Mouse (Mus musculus): ENCODE measurements around the gene Snx22. TPM values are rescaled to one million over a fixed set of nuclear protein-coding genes. Genes with fewer than 3 reads are reported as not detected.
A peak's percentile ranks its signal among the peaks of the same experiment; 100 is the strongest.

Snx22 gene
- polyA plus RNA-seq, 1 experiment from 2014 or later, result 2.7 TPM

GRCm38 (mm10) chr9:66066791-66067190, 2.7 kb downstream of the Snx22 start:
- no peaks in the 10 kb centered on the region for H3K9me3 ChIP-seq (ENCODE audit: control insufficient read depth, low read length)
- H3K9ac ChIP-seq (ENCODE audit: low read length), result no peak overlapping the region
- H3K36me3 ChIP-seq (ENCODE audit: control insufficient read depth, insufficient read depth, low read length), result peaks cover 20% of the 10 kb centered on the region; the same call in 1 of the 2 replicates
- peaks cover 30% of the 10 kb centered on the region for H3K27me3 ChIP-seq (ENCODE audit: control insufficient read depth, insufficient read depth, low read length)
- DNase-seq (ENCODE audit: low spot score), result no peak
- ATAC-seq (replicated peaks; ENCODE audit: low FRiP score), result no peak
- H3K27ac ChIP-seq (ENCODE audit: low read depth, low read length), result no peak overlapping the region
- no peak overlapping the region for H3K4me2 ChIP-seq (ENCODE audit: low read depth, low read length, severe bottlenecking)
- H3K4me1 ChIP-seq (replicated peaks; ENCODE audit: control insufficient read depth, insufficient read depth, low read length), result peaks cover 5% of the 10 kb centered on the region; the same call in 1 of the 2 replicates
- 86% methylated on average over 3 of the region's 3 CpGs for WGBS
- H3K4me3 ChIP-seq (ENCODE audit: low read depth, low read length), result no peak overlapping the region

- no peak overlapping the region for H3K4me2 ChIP-seq (ENCODE audit: low read depth, low read length, severe bottlenecking)
- peaks cover 22% of the 10 kb centered on the region for H3K27me3 ChIP-seq (ENCODE audit: control insufficient read depth, insufficient read depth, low read length)
- 94% methylated on average over 11 of the region's 11 CpGs for WGBS
- no peak for ATAC-seq (replicated peaks; ENCODE audit: low FRiP score)
- H3K9ac ChIP-seq (ENCODE audit: low read length), result no peak overlapping the region
- H3K36me3 ChIP-seq (ENCODE audit: control insufficient read depth, insufficient read depth, low read length), result peaks cover 20% of the 10 kb centered on the region; the same call in 1 of the 2 replicates
- H3K9me3 ChIP-seq (ENCODE audit: control insufficient read depth, low read length), result no peaks in the 10 kb centered on the region
- H3K27ac ChIP-seq (ENCODE audit: low read depth, low read length), result no peak overlapping the region
- no peak overlapping the region for H3K4me3 ChIP-seq (ENCODE audit: low read depth, low read length)
- DNase-seq (ENCODE audit: low spot score), result no peak
- peaks cover 12% of the 10 kb centered on the region for H3K4me1 ChIP-seq (replicated peaks; ENCODE audit: control insufficient read depth, insufficient read depth, low read length)
These were observed 5.2 kb downstream of the Snx22 start for GRCm38 (mm10) chr9:66064316-66064715.

- no peak for ATAC-seq (replicated peaks; ENCODE audit: low FRiP score)
- Histone ChIP-seq H3K4me1 (replicated peaks; ENCODE audit: control insufficient read depth, insufficient read depth, low read length) (peaks cover 8% of the 10 kb centered on the region; the same call in 1 of the 2 replicates), H3K9ac (ENCODE audit: low read length) (no peak overlapping the region), H3K4me2 (ENCODE audit: low read depth, low read length, severe bottlenecking) (no peak overlapping the region), H3K27me3 (ENCODE audit: control insufficient read depth, insufficient read depth, low read length) (peaks cover 14% of the 10 kb centered on the region), H3K4me3 (ENCODE audit: low read depth, low read length) (no peak overlapping the region), H3K36me3 (ENCODE audit: control insufficient read depth, insufficient read depth, low read length) (peaks cover 20% of the 10 kb centered on the region; the same call in 1 of the 2 replicates), H3K9me3 (ENCODE audit: control insufficient read depth, low read length) (no peaks in the 10 kb centered on the region), H3K27ac (ENCODE audit: low read depth, low read length) (no peak overlapping the region)
- no peak for DNase-seq (ENCODE audit: low spot score)
- WGBS, result 99% methylated on average over 3 of the region's 3 CpGs
These were observed 6.1 kb downstream of the Snx22 start for GRCm38 (mm10) chr9:66063446-66063845.

GRCm38 (mm10) chr9:66061656-66062055, 7.9 kb downstream of the Snx22 start:
- ATAC-seq (replicated peaks; ENCODE audit: low FRiP score), result no peak

GRCm38 (mm10) chr9:66060986-66061385, 8.5 kb downstream of the Snx22 start:
- Histone ChIP-seq H3K4me2 (ENCODE audit: low read depth, low read length, severe bottlenecking) (peak overlapping the region; percentile 61), H3K9ac (ENCODE audit: low read length) (peak overlapping the region; percentile 86), H3K9me3 (ENCODE audit: control insufficient read depth, low read length) (no peaks in the 10 kb centered on the region), H3K4me1 (replicated peaks; ENCODE audit: control insufficient read depth, insufficient read depth, low read length) (peaks cover 8% of the 10 kb centered on the region; the same call in 1 of the 2 replicates), H3K27me3 (ENCODE audit: control insufficient read depth, insufficient read depth, low read length) (no peaks in the 10 kb centered on the region), H3K4me3 (ENCODE audit: low read depth, low read length) (peak overlapping the region; percentile 81), H3K27ac (ENCODE audit: low read depth, low read length) (no peak overlapping the region), H3K36me3 (ENCODE audit: control insufficient read depth, insufficient read depth, low read length) (peaks cover 17% of the 10 kb centered on the region; the same call in 1 of the 2 replicates)
- WGBS, result 39% methylated on average over 4 of the region's 4 CpGs
- ATAC-seq (replicated peaks; ENCODE audit: low FRiP score), result no peak
- DNase-seq (ENCODE audit: low spot score), result no peak

More at GRCm38 (mm10) chr9:66061656-66062055, 7.9 kb downstream of the Snx22 start:
- peaks cover 20% of the 10 kb centered on the region; the same call in 1 of the 2 replicates for H3K36me3 ChIP-seq (ENCODE audit: control insufficient read depth, insufficient read depth, low read length)
- H3K9ac ChIP-seq (ENCODE audit: low read length), result peak overlapping the region; percentile 86
- peak overlapping the region; percentile 61 for H3K4me2 ChIP-seq (ENCODE audit: low read depth, low read length, severe bottlenecking)
- H3K4me3 ChIP-seq (ENCODE audit: low read depth, low read length), result peak overlapping the region; percentile 81; the same call in 1 of the 2 replicates
- 96% methylated on average over 3 of the region's 3 CpGs for WGBS
- DNase-seq (ENCODE audit: low spot score), result no peak
- H3K27me3 ChIP-seq (ENCODE audit: control insufficient read depth, insufficient read depth, low read length), result no peaks in the 10 kb centered on the region
- H3K27ac ChIP-seq (ENCODE audit: low read depth, low read length), result no peak overlapping the region
- peaks cover 8% of the 10 kb centered on the region; the same call in 1 of the 2 replicates for H3K4me1 ChIP-seq (replicated peaks; ENCODE audit: control insufficient read depth, insufficient read depth, low read length)
- H3K9me3 ChIP-seq (ENCODE audit: control insufficient read depth, low read length), result no peaks in the 10 kb centered on the region

GRCm38 (mm10) chr9:66060308-66060647, 9.2 kb downstream of the Snx22 start:
- ATAC-seq (replicated peaks; ENCODE audit: low FRiP score) (peak; percentile 65), DNase-seq (ENCODE audit: low spot score) (no peak)
- no peaks in the 10 kb centered on the region for H3K27me3 ChIP-seq (ENCODE audit: control insufficient read depth, insufficient read depth, low read length)
- no peaks in the 10 kb centered on the region for H3K9me3 ChIP-seq (ENCODE audit: control insufficient read depth, low read length)
- H3K4me2 ChIP-seq (ENCODE audit: low read depth, low read length, severe bottlenecking), result peak overlapping the region; percentile 61
- peaks cover 12% of the 10 kb centered on the region; the same call in 1 of the 2 replicates for H3K36me3 ChIP-seq (ENCODE audit: control insufficient read depth, insufficient read depth, low read length)
- peaks cover 8% of the 10 kb centered on the region; the same call in 1 of the 2 replicates for H3K4me1 ChIP-seq (replicated peaks; ENCODE audit: control insufficient read depth, insufficient read depth, low read length)
- 0% methylated on average over 20 of the region's 20 CpGs for WGBS
- H3K9ac ChIP-seq (ENCODE audit: low read length), result peak overlapping the region; percentile 86
- peak overlapping the region; percentile 81 for H3K4me3 ChIP-seq (ENCODE audit: low read depth, low read length)
- peak overlapping the region; percentile 57 for H3K27ac ChIP-seq (ENCODE audit: low read depth, low read length)

GRCm38 (mm10) chr9:66059583-66060307, 9.8 kb downstream of the Snx22 start, which contains the start of gene Ppib:
TSS of gene Ppib (plus strand) at chr9:66060222.
- H3K9ac ChIP-seq (ENCODE audit: low read length), result peak within 1 kb of the TSS; percentile 86
- DNase-seq (ENCODE audit: low spot score), result peak; percentile 99
- H3K27ac ChIP-seq (ENCODE audit: low read depth, low read length), result peak within 1 kb of the TSS; percentile 57
- no peaks in the 10 kb centered on the region for H3K27me3 ChIP-seq (ENCODE audit: control insufficient read depth, insufficient read depth, low read length)
- no peaks in the 10 kb centered on the region for H3K9me3 ChIP-seq (ENCODE audit: control insufficient read depth, low read length)
- peak; percentile 97 for ATAC-seq (replicated peaks; ENCODE audit: low FRiP score)
- peak within 1 kb of the TSS; percentile 81 for H3K4me3 ChIP-seq (ENCODE audit: low read depth, low read length)
- WGBS, result 1% methylated on average over 51 of the region's 51 CpGs
- H3K4me1 ChIP-seq (replicated peaks; ENCODE audit: control insufficient read depth, insufficient read depth, low read length), result peaks cover 8% of the 10 kb centered on the region; the same call in 1 of the 2 replicates
- H3K4me2 ChIP-seq (ENCODE audit: low read depth, low read length, severe bottlenecking), result peak within 1 kb of the TSS; percentile 61
- H3K36me3 ChIP-seq (ENCODE audit: control insufficient read depth, insufficient read depth, low read length), result peaks cover 10% of the 10 kb centered on the region; the same call in 1 of the 2 replicates

- Histone ChIP-seq H3K4me3 (ENCODE audit: low read depth, low read length) (no peak overlapping the region), H3K27ac (ENCODE audit: low read depth, low read length) (no peak overlapping the region), H3K4me1 (replicated peaks; ENCODE audit: control insufficient read depth, insufficient read depth, low read length) (no peaks in the 10 kb centered on the region), H3K4me2 (ENCODE audit: low read depth, low read length, severe bottlenecking) (no peak overlapping the region), H3K36me3 (ENCODE audit: control insufficient read depth, insufficient read depth, low read length) (no peaks in the 10 kb centered on the region), H3K9ac (ENCODE audit: low read length) (no peak overlapping the region), H3K27me3 (ENCODE audit: control insufficient read depth, insufficient read depth, low read length) (no peaks in the 10 kb centered on the region), H3K9me3 (ENCODE audit: control insufficient read depth, low read length) (no peaks in the 10 kb centered on the region)
- no peak for ATAC-seq (replicated peaks; ENCODE audit: low FRiP score)
- DNase-seq (ENCODE audit: low spot score), result no peak
- 38% methylated on average over 1 of the region's 1 CpGs for WGBS
These were observed 15.9 kb downstream of the Snx22 start for GRCm38 (mm10) chr9:66053620-66054019.

Measured in forebrain, embryonic 11.5 days (tissue).